Comparison of ENCODE assay signal across 8 mouse cellular contexts in genomic region chr4:124656854-124657650, GRCm38 (mm10). TPM values are rescaled to one million over a fixed set of nuclear protein-coding genes. Genes with fewer than 3 reads are reported as not detected.
DNase-seq lines count a peak whose midpoint lies in the region; ATAC-seq lines count a peak whose summit lies in the region.

No protein-coding gene starts in this region.

- intact Hi-C loops in gastrocnemius, postnatal 14 days (cut with DNase I; ENCODE audit: low total_unique reads) = no loop called here

- DNase-seq in adrenal gland, adult 18-20 months (ENCODE audit: low spot score in 2 of 2) = peak; percentile 78 to 79
- peak; percentile 88 for DNase-seq in embryo, embryonic 10 days (ENCODE audit: low spot score)
- DNase-seq in gastrocnemius, postnatal 14 days = peak; percentile 85
- peak; percentile 72 to 89 for DNase-seq in left cerebral cortex, adult 8-10 months (ENCODE audit: low spot score in 2 of 2)
- DNase-seq in lung, postnatal 4 days = peak; percentile 75 to 87
- DNase-seq in right cerebral cortex, adult 2 months (ENCODE audit: low spot score in 2 of 2) = peak; percentile 81 to 85
- DNase-seq in urinary bladder, postnatal 36 days (ENCODE audit: low spot score in 2 of 2) = peak; percentile 24 to 70

- peak; percentile 49 for ATAC-seq in inflammation-experienced regulatory T-cells, adult 6 months

RNA-seq across cellular contexts. Expression of gene Pou3f1, which starts 0.4 kb away (rescaled TPM):
- total RNA-seq in adrenal gland, adult 18-20 months (2021) = not detected
- 1 to 10 TPM; 1.3 to 2.2 TPM for total RNA-seq in gastrocnemius, postnatal 14 days (2021)
- not detected for polyA plus RNA-seq in inflammation-experienced regulatory T-cells, adult 6 months (2017; shearing (Covaris generic))
- 10 to 100 TPM; 15.9 to 20.5 (median 18.3) TPM for total RNA-seq in left cerebral cortex, adult 8-10 months (2022)

RNA-seq across cellular contexts. Expression of gene Utp11, which starts 36.3 kb away (rescaled TPM):
- total RNA-seq in adrenal gland, adult 18-20 months (2021) = 10 to 100 TPM; 32.5 to 35.7 TPM
- total RNA-seq in gastrocnemius, postnatal 14 days (2021) = 10 to 100 TPM; 16.5 to 20.4 TPM
- 10 to 100 TPM; 84.4 to 92.4 (median 85.0) TPM for polyA plus RNA-seq in inflammation-experienced regulatory T-cells, adult 6 months (2017; shearing (Covaris generic))
- 10 to 100 TPM; 13.2 to 16.9 (median 16.3) TPM for total RNA-seq in left cerebral cortex, adult 8-10 months (2022)

RNA-seq across cellular contexts. Expression of gene Fhl3, which starts 43.4 kb away (rescaled TPM):
- total RNA-seq in adrenal gland, adult 18-20 months (2021) = 10 to 100 TPM in 1 of 2 experiments, 1 to 10 TPM in 1; 6.3 to 15.0 TPM
- 100 to 1,000 TPM in 1 of 2 experiments, 10 to 100 TPM in 1; 77.5 to 112 TPM for total RNA-seq in gastrocnemius, postnatal 14 days (2021)
- polyA plus RNA-seq in inflammation-experienced regulatory T-cells, adult 6 months (2017; shearing (Covaris generic)) = 10 to 100 TPM in 2 of 3 experiments, 1 to 10 TPM in 1; 8.2 to 15.6 (median 13.5) TPM
- 1 to 10 TPM; 1.4 to 3.1 (median 1.7) TPM for total RNA-seq in left cerebral cortex, adult 8-10 months (2022)

RNA-seq across cellular contexts. Expression of gene 3100002H09Rik, which starts 46.4 kb away (rescaled TPM):
- total RNA-seq in adrenal gland, adult 18-20 months (2021) = not detected
- total RNA-seq in gastrocnemius, postnatal 14 days (2021) = not detected
- polyA plus RNA-seq in inflammation-experienced regulatory T-cells, adult 6 months (2017; shearing (Covaris generic)) = not detected
- under 1 TPM in 3 of 4 experiments, not detected in 1; 0.53 to 0.74 (median 0.57) TPM for total RNA-seq in left cerebral cortex, adult 8-10 months (2022)

RNA-seq across cellular contexts. Expression of gene Sf3a3, which starts 57.5 kb away (rescaled TPM):
- 10 to 100 TPM; 33.1 to 34.9 TPM for total RNA-seq in adrenal gland, adult 18-20 months (2021)
- 10 to 100 TPM; 14.7 to 17.4 TPM for total RNA-seq in gastrocnemius, postnatal 14 days (2021)
- polyA plus RNA-seq in inflammation-experienced regulatory T-cells, adult 6 months (2017; shearing (Covaris generic)) = 100 to 1,000 TPM; 106 to 117 (median 115) TPM
- 10 to 100 TPM; 32.4 to 39.9 (median 35.4) TPM for total RNA-seq in left cerebral cortex, adult 8-10 months (2022)

Comparison
In these comparisons a context has a peak if more than half of its experiments do, and no peak if none do; other contexts are left out.
1. Peak in every context shown above with its lines: DNase-seq and ATAC-seq.
2. RNA of gene Pou3f1, which starts 0.4 kb away (total RNA-seq): 15.9 to 20.5 TPM in left cerebral cortex, adult 8-10 months; 1.3 to 2.2 TPM in gastrocnemius, postnatal 14 days and not detected in adrenal gland, adult 18-20 months; every median in the first group is over 4 times any median in the second.
3. RNA of gene Fhl3, which starts 43.4 kb away (total RNA-seq): 77.5 to 112 TPM in gastrocnemius, postnatal 14 days; 6.3 to 15.0 TPM in adrenal gland, adult 18-20 months and 1.4 to 3.1 TPM in left cerebral cortex, adult 8-10 months; every median in the first group is over 4 times any median in the second.